Mouse (Mus musculus) embryo, embryonic 11 days (tissue): Measurements from ENCODE around the gene Timeless.
"Not testable (repeated sequence)": the region's sequence is repeated elsewhere in the genome, so short reads cannot be mapped to it uniquely, and the experiment has no call there.

ENCODE experiments used
- DNase-seq: peaks from one replicate; pipeline ENCODE4 v3.0.0-alpha.2; 2015

The Timeless gene

GRCm38 (mm10) chr10:128231697-128232419 lies at the start of gene Timeless:
Gene Timeless (plus strand): TSS chr10:128232065.
- DNase-seq, result peak; percentile 90

- no peak for DNase-seq
These were observed 47.6 kb upstream of the Timeless start for GRCm38 (mm10) chr10:128184296-128184695.

GRCm38 (mm10) chr10:128185277-128185940 lies 46.5 kb upstream of the Timeless start:
- DNase-seq, result no peak

- peak; percentile 85 for DNase-seq
These were observed 45.9 kb upstream of the Timeless start for GRCm38 (mm10) chr10:128185959-128186358.

GRCm38 (mm10) chr10:128187181-128187605 lies 44.7 kb upstream of the Timeless start:
- DNase-seq, result no peak

GRCm38 (mm10) chr10:128188242-128188877 lies 43.5 kb upstream of the Timeless start:
- peak; percentile 83 for DNase-seq

- no peak for DNase-seq
These were observed 40.4 kb upstream of the Timeless start for GRCm38 (mm10) chr10:128191472-128191871.

- DNase-seq, result not testable (repeated sequence)
These were observed 39.7 kb upstream of the Timeless start for GRCm38 (mm10) chr10:128192030-128192766.

- DNase-seq, result no peak
These were observed 38.8 kb upstream of the Timeless start for GRCm38 (mm10) chr10:128193113-128193512.

- DNase-seq, result peak; percentile 97
These were observed 37.8 kb upstream of the Timeless start, which contains the start of gene Gls2 for GRCm38 (mm10) chr10:128194024-128194550. Gene Gls2 (plus strand): TSS chr10:128194457.

- no peak for DNase-seq
These were observed 37.1 kb upstream of the Timeless start for GRCm38 (mm10) chr10:128194551-128195461.

GRCm38 (mm10) chr10:128201856-128202255 lies 30.0 kb upstream of the Timeless start:
- no peak for DNase-seq

GRCm38 (mm10) chr10:128204941-128205340 lies 26.9 kb upstream of the Timeless start:
- no peak for DNase-seq

- no peak for DNase-seq
These were observed 23.5 kb upstream of the Timeless start for GRCm38 (mm10) chr10:128208326-128208725.

GRCm38 (mm10) chr10:128209311-128210009 lies 22.4 kb upstream of the Timeless start:
- DNase-seq, result no peak

- DNase-seq, result no peak
These were observed 21.7 kb upstream of the Timeless start for GRCm38 (mm10) chr10:128210131-128210530.

- DNase-seq, result no peak
These were observed 20.9 kb upstream of the Timeless start for GRCm38 (mm10) chr10:128210954-128211353.

GRCm38 (mm10) chr10:128211390-128212108 lies 20.3 kb upstream of the Timeless start, which contains the start of gene Spryd4:
Gene Spryd4 (minus strand): TSS chr10:128211807.
- peak; percentile 98 for DNase-seq

- DNase-seq, result no peak
These were observed 19.7 kb upstream of the Timeless start for GRCm38 (mm10) chr10:128212148-128212547.

- peak; percentile 77 for DNase-seq
These were observed 19.0 kb upstream of the Timeless start for GRCm38 (mm10) chr10:128212871-128213323.
